Mouse (Mus musculus) liver, embryonic 12.5 days (tissue): ENCODE results near the gene Vps52. TPM values are rescaled to one million over a fixed set of nuclear protein-coding genes. Genes with fewer than 3 reads are reported as not detected.

Experiments used
- ATAC-seq: fragments of 200-750 bp; cut with Nextera tagmentation; 2 replicates; pipeline ENCODE4 v1.8.0; 2017; ENCODE audit warnings: moderate number of reproducible peaks, mild to moderate bottlenecking, moderate library complexity
- H3K27ac ChIP-seq: fragments of 300-500 bp; sonication (generic); 2 replicates; pipeline ENCODE4 v1.5.1; 2016; ENCODE audit warnings: mild to moderate bottlenecking
- H3K27me3 ChIP-seq: fragments of 300-500 bp; sonication (generic); replicated peaks from 2 replicates; pipeline ENCODE4 v1.6.1; 2016; ENCODE audit warnings: mild to moderate bottlenecking, moderate library complexity
- H3K36me3 ChIP-seq: fragments of 300-500 bp; sonication (generic); 2 replicates; pipeline ENCODE4 v1.6.1; 2016; ENCODE audit warnings: mild to moderate bottlenecking, moderate library complexity
- H3K4me1 ChIP-seq: fragments of 300-500 bp; sonication (generic); 2 replicates; pipeline ENCODE4 v1.6.1; 2016
- H3K4me2 ChIP-seq: fragments of 300-500 bp; sonication (generic); 2 replicates; pipeline ENCODE4 v1.6.1; 2016; ENCODE audit warnings: mild to moderate bottlenecking, moderate library complexity
- H3K4me3 ChIP-seq: fragments of 300-500 bp; sonication (generic); 2 replicates; pipeline ENCODE4 v1.5.1; 2016; ENCODE audit warnings: mild to moderate bottlenecking, moderate library complexity
- H3K9ac ChIP-seq: fragments of 300-500 bp; sonication (generic); 2 replicates; pipeline ENCODE4 v1.6.1; 2016; ENCODE audit warnings: mild to moderate bottlenecking, moderate library complexity
- H3K9me3 ChIP-seq: fragments of 300-500 bp; sonication (generic); replicated peaks from 2 replicates; pipeline ENCODE4 v1.6.1; 2016; ENCODE audit warnings: mild to moderate bottlenecking, moderate library complexity
- WGBS: fragments of 180-500 bp; shearing (Covaris S2); methylation state at CpG from one replicate; pipeline ENCODE4 v1.1.7; 2016; ENCODE audit not compliant: insufficient replicate concordance; 5-methylcytosine and 5-hydroxymethylcytosine counted together
- polyA plus RNA-seq: library from polyadenylated mRNA; unstranded; fragments of >200 nt; fragmentation: Nextera tagmentation; extraction: Ambion mirVana; gene quantifications from 2 replicates; pipeline ENCODE4 v1.2.1, GENCODE M21; 2016

Gene Vps52
- polyA plus RNA-seq, 1 experiment from 2014 or later: 43.5 TPM

DNA sequence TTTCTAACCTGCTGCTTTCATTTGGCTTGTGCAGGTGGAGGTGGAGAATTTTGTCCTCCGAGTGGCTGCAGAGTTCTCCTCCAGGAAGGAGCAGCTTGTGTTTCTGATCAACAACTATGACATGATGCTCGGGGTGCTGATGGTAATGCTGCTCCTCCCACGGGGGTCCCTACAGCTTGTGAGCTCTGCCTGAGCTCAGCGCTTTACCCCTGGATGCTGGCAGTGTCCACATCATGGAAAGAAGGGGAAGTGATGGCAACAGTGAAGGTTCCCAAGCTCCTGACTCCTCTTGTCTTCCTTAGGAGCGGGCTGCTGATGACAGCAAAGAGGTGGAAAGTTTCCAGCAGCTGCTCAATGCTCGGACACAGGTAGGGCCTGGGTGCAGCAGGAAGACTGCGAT is 7.3 kb downstream of the Vps52 start:
- no peak overlapping the region for H3K9ac ChIP-seq
- ATAC-seq: no peak
- H3K4me1 ChIP-seq: no peaks in the 10 kb centered on the region
- H3K4me2 ChIP-seq: no peak overlapping the region
- peaks cover 86% of the 10 kb centered on the region for H3K36me3 ChIP-seq
- H3K27ac ChIP-seq: no peak overlapping the region
- no peaks in the 10 kb centered on the region for H3K9me3 ChIP-seq
- H3K27me3 ChIP-seq: no peaks in the 10 kb centered on the region
- WGBS: 85% methylated on average over 7 of the region's 7 CpGs
- H3K4me3 ChIP-seq: no peak overlapping the region

DNA sequence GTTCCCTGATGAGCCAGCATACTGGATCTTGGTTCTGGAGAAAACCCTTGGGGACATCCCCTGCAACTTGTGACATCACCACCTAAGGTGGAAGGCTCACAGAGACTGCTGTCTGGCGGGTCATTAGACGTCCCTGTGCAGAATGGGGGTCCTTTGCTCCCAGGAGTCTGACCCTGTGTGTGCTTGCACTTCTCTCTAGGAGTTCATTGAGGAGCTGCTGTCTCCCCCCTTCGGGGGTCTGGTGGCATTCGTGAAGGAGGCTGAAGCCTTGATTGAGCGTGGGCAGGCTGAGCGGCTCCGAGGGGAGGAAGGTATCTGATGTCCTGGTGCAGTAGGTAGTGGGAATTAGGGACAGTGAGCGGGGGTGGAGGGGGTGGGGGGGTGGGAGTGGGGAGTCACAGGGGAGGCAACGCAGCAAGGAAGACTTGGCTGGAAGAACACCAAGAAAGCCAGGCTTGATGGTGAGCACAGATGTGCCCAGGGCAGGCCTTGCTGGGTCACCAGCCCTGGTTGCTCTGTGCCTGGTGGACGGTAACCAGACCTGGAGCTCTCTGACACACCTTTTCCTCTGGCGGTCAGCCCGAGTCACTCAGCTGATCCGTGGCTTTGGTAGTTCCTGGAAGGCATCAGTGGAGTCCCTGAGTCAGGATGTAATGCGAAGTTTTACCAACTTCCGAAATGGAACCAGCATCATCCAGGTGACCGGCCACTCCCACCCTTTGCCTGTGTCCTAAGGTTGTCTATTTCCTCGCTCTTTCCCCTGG is 9.7 kb downstream of the Vps52 start:
- Histone ChIP-seq H3K36me3 (peaks cover 62% of the 10 kb centered on the region), H3K4me2 (no peak overlapping the region), H3K9ac (no peak overlapping the region), H3K27ac (no peak overlapping the region), H3K4me3 (no peak overlapping the region), H3K9me3 (peaks cover 10% of the 10 kb centered on the region; the same call in 1 of the 2 replicates), H3K4me1 (peaks cover 4% of the 10 kb centered on the region; the same call in 1 of the 2 replicates), H3K27me3 (no peaks in the 10 kb centered on the region)
- ATAC-seq: no peak
- WGBS: 85% methylated on average over 17 of the region's 17 CpGs

DNA sequence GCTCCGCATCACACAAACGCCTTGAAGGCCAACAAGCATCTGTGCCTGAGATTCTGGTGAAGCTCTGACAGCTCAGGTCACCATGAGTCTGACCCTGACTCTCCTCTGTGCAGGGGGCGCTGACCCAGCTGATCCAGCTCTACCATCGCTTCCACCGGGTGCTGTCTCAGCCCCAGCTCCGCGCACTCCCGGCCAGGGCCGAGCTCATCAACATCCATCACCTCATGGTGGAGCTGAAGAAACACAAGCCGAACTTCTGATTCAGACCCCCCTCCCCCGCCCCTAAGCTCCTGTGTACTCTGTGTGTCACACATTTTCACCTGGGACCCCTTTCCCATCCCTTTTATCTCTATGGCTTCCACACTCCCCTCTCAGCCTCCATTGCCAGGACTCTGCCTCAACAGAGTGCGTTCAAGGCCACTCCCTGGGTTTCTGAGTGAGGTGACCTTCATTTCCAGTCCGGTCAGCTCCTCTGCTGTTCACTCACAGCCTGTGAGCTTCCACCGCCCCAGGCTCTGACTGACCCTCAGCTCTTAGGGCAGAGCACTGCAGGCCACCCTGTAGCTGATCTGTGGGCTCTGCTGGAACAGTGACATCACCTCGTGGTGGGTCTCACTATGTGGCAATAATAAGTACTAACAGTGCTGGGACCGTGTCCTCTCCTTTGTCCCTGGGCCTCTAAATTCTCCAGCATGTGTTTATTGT is 10.4 kb downstream of the Vps52 start:
- H3K36me3 ChIP-seq: peaks cover 55% of the 10 kb centered on the region
- no peak for ATAC-seq
- no peak overlapping the region for H3K9ac ChIP-seq
- H3K4me2 ChIP-seq: no peak overlapping the region
- no peaks in the 10 kb centered on the region for H3K27me3 ChIP-seq
- H3K4me1 ChIP-seq: peaks cover 4% of the 10 kb centered on the region; the same call in 1 of the 2 replicates
- no peak overlapping the region for H3K27ac ChIP-seq
- H3K9me3 ChIP-seq: peaks cover 11% of the 10 kb centered on the region; the same call in 1 of the 2 replicates
- WGBS: 81% methylated on average over 16 of the region's 16 CpGs
- no peak overlapping the region for H3K4me3 ChIP-seq

- H3K27me3 ChIP-seq: no peaks in the 10 kb centered on the region; the same call in 1 of the 2 replicates
- H3K27ac ChIP-seq: no peak overlapping the region
- H3K4me3 ChIP-seq: no peak overlapping the region
- peaks cover 30% of the 10 kb centered on the region for H3K36me3 ChIP-seq
- H3K9ac ChIP-seq: no peak overlapping the region
- under 1% methylated on average over 9 of the region's 9 CpGs for WGBS
- H3K9me3 ChIP-seq: peaks cover 11% of the 10 kb centered on the region; the same call in 1 of the 2 replicates
- peaks cover 5% of the 10 kb centered on the region; the same call in 1 of the 2 replicates for H3K4me1 ChIP-seq
- H3K4me2 ChIP-seq: no peak overlapping the region
- peak; percentile 65 for ATAC-seq
Observed at GRCm38 (mm10) chr17:33968489-33968888, 12.9 kb downstream of the Vps52 start.

DNA sequence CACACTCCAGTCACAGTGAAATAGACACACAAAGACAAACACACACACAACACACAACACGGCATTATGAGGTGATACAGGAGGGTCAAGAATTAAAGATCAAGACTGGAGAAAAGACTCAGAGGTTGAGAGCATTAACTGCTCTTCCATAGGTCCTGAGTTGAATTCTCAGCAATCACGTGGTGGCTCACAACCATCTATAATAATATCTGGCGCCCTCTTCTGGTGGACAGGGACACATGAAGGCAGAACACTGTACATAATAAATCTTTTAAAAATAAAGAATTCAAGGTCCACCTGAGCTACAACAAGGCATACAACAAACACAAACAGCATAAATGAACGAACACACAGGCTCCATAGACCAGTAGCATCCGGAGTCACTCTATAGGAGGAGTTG is 13.3 kb downstream of the Vps52 start:
- 21% methylated on average over 5 of the region's 5 CpGs for WGBS
- H3K27ac ChIP-seq: no peak overlapping the region
- no peak overlapping the region for H3K4me2 ChIP-seq
- no peaks in the 10 kb centered on the region; the same call in 1 of the 2 replicates for H3K27me3 ChIP-seq
- no peak overlapping the region for H3K9ac ChIP-seq
- no peak overlapping the region for H3K4me3 ChIP-seq
- H3K4me1 ChIP-seq: peaks cover 9% of the 10 kb centered on the region; the same call in 1 of the 2 replicates
- ATAC-seq: peak; percentile 62
- H3K36me3 ChIP-seq: peaks cover 26% of the 10 kb centered on the region
- peaks cover 11% of the 10 kb centered on the region; the same call in 1 of the 2 replicates for H3K9me3 ChIP-seq

GRCm38 (mm10) chr17:33969394-33969793 is 13.8 kb downstream of the Vps52 start:
- Histone ChIP-seq H3K4me1 (peaks cover 9% of the 10 kb centered on the region; the same call in 1 of the 2 replicates), H3K4me3 (no peak overlapping the region), H3K27me3 (peaks cover 3% of the 10 kb centered on the region; the same call in 1 of the 2 replicates), H3K9me3 (peaks cover 11% of the 10 kb centered on the region; the same call in 1 of the 2 replicates), H3K9ac (no peak overlapping the region), H3K27ac (no peak overlapping the region), H3K4me2 (no peak overlapping the region), H3K36me3 (peaks cover 22% of the 10 kb centered on the region)
- no peak for ATAC-seq
- 64% methylated on average over 4 of the region's 4 CpGs for WGBS

DNA sequence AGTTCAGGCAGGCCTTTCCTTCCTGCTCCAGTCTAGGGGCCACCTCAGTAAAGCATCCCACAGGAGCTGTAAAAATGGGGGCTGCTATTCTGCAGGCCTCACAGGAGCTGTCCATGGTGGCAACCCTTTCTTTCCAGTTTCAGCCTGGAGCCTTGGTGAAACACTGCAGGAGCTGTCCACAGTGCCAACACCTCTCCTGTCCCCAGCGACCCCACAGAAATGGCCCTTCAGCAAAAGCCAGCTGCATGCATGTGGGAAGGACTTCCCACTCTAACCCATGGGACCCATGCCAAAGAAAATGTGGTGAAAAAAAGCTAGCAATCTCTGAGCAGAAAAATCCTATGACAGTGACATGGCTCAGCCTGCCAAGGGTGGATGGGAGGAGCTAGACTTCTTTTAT is 17.1 kb downstream of the Vps52 start:
- Histone ChIP-seq H3K27me3 (peaks cover 21% of the 10 kb centered on the region), H3K4me3 (no peak overlapping the region), H3K4me2 (no peak overlapping the region), H3K9ac (no peak overlapping the region), H3K36me3 (no peaks in the 10 kb centered on the region), H3K4me1 (peaks cover 11% of the 10 kb centered on the region), H3K27ac (no peak overlapping the region), H3K9me3 (peaks cover 11% of the 10 kb centered on the region; the same call in 1 of the 2 replicates)
- ATAC-seq: no peak
- 4% methylated on average over 1 of the region's 1 CpGs for WGBS

GRCm38 (mm10) chr17:33973572-33973971 is 18.0 kb downstream of the Vps52 start:
- Histone ChIP-seq H3K9ac (no peak overlapping the region), H3K9me3 (peaks cover 11% of the 10 kb centered on the region; the same call in 1 of the 2 replicates), H3K4me1 (peaks cover 19% of the 10 kb centered on the region), H3K27ac (no peak overlapping the region), H3K36me3 (no peaks in the 10 kb centered on the region), H3K4me3 (no peak overlapping the region), H3K27me3 (peaks cover 30% of the 10 kb centered on the region), H3K4me2 (no peak overlapping the region)
- peak; percentile 36; the same call in 1 of the 2 replicates for ATAC-seq
- 42% methylated on average over 3 of the region's 3 CpGs for WGBS

DNA sequence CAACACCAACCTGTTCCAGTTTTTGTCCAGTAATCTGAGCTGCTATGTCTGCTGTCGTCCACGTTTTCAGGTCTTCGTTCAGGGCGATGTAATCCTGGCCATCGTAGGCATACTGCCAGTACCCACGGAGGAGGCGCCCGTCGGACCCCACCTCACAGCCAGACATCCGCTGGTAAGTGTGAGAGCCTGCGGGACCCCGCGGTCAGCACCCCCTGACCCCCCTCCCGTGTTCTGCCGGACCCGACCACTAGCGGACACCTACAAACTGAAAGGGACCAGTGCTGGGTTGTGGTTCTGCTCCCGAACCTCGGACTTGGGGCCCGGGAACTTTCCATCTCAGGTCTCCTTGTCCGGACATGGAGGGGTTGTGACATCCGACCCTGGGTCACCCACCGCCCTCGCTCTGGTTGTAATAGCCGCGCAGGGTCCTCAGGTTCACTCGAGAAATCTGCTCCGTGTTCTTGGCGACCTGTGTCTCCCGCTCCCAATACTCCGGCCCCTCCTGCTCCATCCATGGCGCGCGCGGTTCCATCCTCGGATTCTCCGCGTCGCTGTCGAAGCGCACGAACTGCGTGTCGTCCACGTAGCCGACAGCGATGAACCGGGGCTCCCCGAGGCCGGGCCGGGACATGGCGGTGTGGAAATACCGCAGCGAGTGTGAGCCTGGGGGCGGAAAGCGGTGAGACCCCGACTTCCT is 22.4 kb downstream of the Vps52 start:
- H3K4me1 ChIP-seq: peaks cover 47% of the 10 kb centered on the region
- peak overlapping the region; percentile 89 for H3K4me2 ChIP-seq
- no peaks in the 10 kb centered on the region for H3K9me3 ChIP-seq
- H3K9ac ChIP-seq: peak overlapping the region; percentile 62
- H3K27me3 ChIP-seq: peaks cover 47% of the 10 kb centered on the region
- no peak; the same call in 1 of the 2 replicates for ATAC-seq
- 2% methylated on average over 57 of the region's 57 CpGs for WGBS
- H3K27ac ChIP-seq: peak overlapping the region; percentile 67
- peak overlapping the region; percentile 59 for H3K4me3 ChIP-seq
- no peaks in the 10 kb centered on the region for H3K36me3 ChIP-seq

DNA sequence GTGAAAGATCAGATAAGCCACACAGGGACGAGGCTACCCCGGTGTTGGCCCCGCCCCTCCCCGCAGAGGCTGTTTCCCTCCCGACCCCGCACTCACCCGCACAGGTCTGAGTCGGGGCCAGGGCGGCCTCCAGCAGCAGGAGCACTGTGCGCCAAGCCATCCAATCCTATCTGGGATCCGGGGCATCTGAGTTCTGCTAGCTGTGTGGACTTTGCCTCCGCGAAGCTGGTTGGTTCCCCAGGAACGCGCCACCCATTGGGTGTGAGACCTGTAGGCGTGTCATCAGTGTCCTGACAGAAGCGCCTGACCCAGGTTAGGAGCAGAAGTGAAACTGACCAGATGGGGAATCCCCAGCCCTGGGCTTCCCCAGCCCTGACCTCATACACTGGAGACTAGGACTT is 23.0 kb downstream of the Vps52 start:
- Histone ChIP-seq H3K36me3 (no peaks in the 10 kb centered on the region), H3K4me2 (peak overlapping the region; percentile 89), H3K4me1 (peaks cover 45% of the 10 kb centered on the region), H3K9ac (peak overlapping the region; percentile 62), H3K27ac (peak overlapping the region; percentile 67), H3K27me3 (peaks cover 47% of the 10 kb centered on the region), H3K4me3 (peak overlapping the region; percentile 59), H3K9me3 (no peaks in the 10 kb centered on the region)
- ATAC-seq: peak; percentile 79
- WGBS: under 1% methylated on average over 17 of the region's 17 CpGs

GRCm38 (mm10) chr17:33979512-33980050 is 24.0 kb downstream of the Vps52 start:
- Histone ChIP-seq H3K4me3 (no peak overlapping the region), H3K27me3 (peaks cover 44% of the 10 kb centered on the region), H3K9ac (no peak overlapping the region), H3K4me1 (peaks cover 42% of the 10 kb centered on the region), H3K4me2 (0 out of 2 replicates have a peak overlapping the region, but pooled peaks have one; percentile 89), H3K27ac (peak overlapping the region; percentile 67; the same call in 1 of the 2 replicates), H3K36me3 (no peaks in the 10 kb centered on the region), H3K9me3 (no peaks in the 10 kb centered on the region)
- ATAC-seq: no peak
- 53% methylated on average over 6 of the region's 6 CpGs for WGBS
